Mouse (Mus musculus) C2C12 (cell line): ENCODE data around the gene Dph2.

ENCODE experiments used
- CTCF ChIP-seq: IDR thresholded peaks from one replicate; pipeline ENCODE4 v1.5.1; 2011; ENCODE audit not compliant: control insufficient read depth, insufficient read depth, insufficient read length
- MAX ChIP-seq: IDR thresholded peaks from one replicate; pipeline ENCODE4 v1.6.1; 2011; ENCODE audit warnings: mild to moderate bottlenecking, control low read depth
- USF1 ChIP-seq: IDR thresholded peaks from one replicate; pipeline ENCODE4 v1.6.1; 2011; ENCODE audit warnings: low read depth, mild to moderate bottlenecking, control low read depth, moderate library complexity

GRCm38 (mm10) chr4:117904761-117905160 lies 12.9 kb upstream of the Dph2 start:
- no peak for TF ChIP-seq CTCF
- TF ChIP-seq USF1 = no peak
- no peak for TF ChIP-seq MAX
